13 mouse cellular contexts compared by ENCODE assay signal in the genomic region with DNA sequence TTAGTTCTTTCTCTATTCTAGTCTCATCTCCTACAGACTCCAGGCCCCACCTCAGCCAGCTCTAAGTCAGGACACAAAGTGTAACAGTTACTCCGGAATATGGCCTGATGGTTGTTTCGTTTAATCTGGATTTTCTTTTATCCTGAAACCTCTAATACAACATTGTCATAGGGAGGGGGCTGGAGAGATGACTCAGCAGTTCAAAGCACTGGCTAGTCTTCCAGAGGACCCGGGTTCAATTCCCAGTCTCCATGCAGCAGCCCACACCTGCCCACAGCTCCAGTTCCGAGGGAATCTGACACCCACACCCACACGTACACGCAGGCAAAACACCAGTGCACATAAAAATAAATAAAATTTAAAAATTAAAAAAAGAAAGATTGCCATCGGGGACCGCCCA. TPM values are rescaled to one million over a fixed set of nuclear protein-coding genes. Genes with fewer than 3 reads are reported as not detected.
A peak's percentile ranks its signal among the peaks of the same experiment; 100 is the strongest.
DNase-seq lines count a peak whose midpoint lies in the region; ATAC-seq and TF ChIP-seq lines count a peak whose summit lies in the region.
"Had no signal": no experiment of that assay in that cellular context is flagged by ENCODE, and none has a peak within 500 bp of the region (broad histone marks: within the 10 kb centered on the region; RNA-seq: fewer than 3 reads in every experiment).

No protein-coding gene starts in this region.

- H3K9me3 ChIP-seq in kidney, embryonic 15.5 days (replicated peaks): no peaks in the 10 kb centered on the region
- H3K9me3 ChIP-seq in embryonic facial prominence, embryonic 10.5 days: no peaks in the 10 kb centered on the region
- no peaks in the 10 kb centered on the region for H3K9me3 ChIP-seq in hindbrain, embryonic 13.5 days
- H3K9me3 ChIP-seq: hindbrain, embryonic 15.5 days had no signal

- no peak for DNase-seq in kidney, postnatal 14 days
- DNase-seq in embryonic facial prominence, embryonic 10.5 days (ENCODE audit: low spot score): no peak
- no peak for DNase-seq in cerebellum, postnatal 10 days
- no peak for DNase-seq in right cerebral cortex, postnatal 10 days (ENCODE audit: low spot score in 2 of 2)
- DNase-seq: cerebellum, adult 18-20 months; right cerebral cortex, adult 18-20 months had no signal

- H3K4me2 ChIP-seq in kidney, embryonic 15.5 days: no peak overlapping the region
- no peak overlapping the region for H3K4me2 ChIP-seq in hindbrain, embryonic 13.5 days

- peak overlapping the region; percentile 75; the same call in 1 of the 2 replicates for H3K27ac ChIP-seq in kidney, embryonic 15.5 days
- H3K27ac ChIP-seq in embryonic facial prominence, embryonic 10.5 days (replicated peaks): peak overlapping the region; percentile 93
- H3K27ac ChIP-seq in hindbrain, embryonic 13.5 days: peak overlapping the region; percentile 79
- H3K27ac ChIP-seq in olfactory bulb, adult 2 months (ENCODE audit: insufficient read depth, low read depth, low read length): peak overlapping the region; percentile 45; the same call in 1 of the 2 replicates
- H3K27ac ChIP-seq: macrophage had no signal

- H3K4me1 ChIP-seq in kidney, embryonic 15.5 days: peaks cover 36% of the 10 kb centered on the region
- H3K4me1 ChIP-seq in embryonic facial prominence, embryonic 10.5 days: peaks cover 81% of the 10 kb centered on the region
- H3K4me1 ChIP-seq in hindbrain, embryonic 13.5 days (replicated peaks): peaks cover 53% of the 10 kb centered on the region
- peaks cover 45% of the 10 kb centered on the region for H3K4me1 ChIP-seq in olfactory bulb, adult 2 months (ENCODE audit: control insufficient read depth, insufficient read depth, low read length)

- TF ChIP-seq POLR2A in olfactory bulb, adult 2 months (IDR thresholded peaks at IDR 0.05; ENCODE audit: insufficient read depth, low read depth, low read length): no peak

- WGBS in kidney, embryonic 15.5 days: 83% methylated on average over 8 of the region's 8 CpGs
- WGBS in embryonic facial prominence, embryonic 10.5 days: 91% methylated on average over 8 of the region's 8 CpGs
- 95% methylated on average over 8 of the region's 8 CpGs for WGBS in hindbrain, embryonic 13.5 days
- WGBS in olfactory bulb, adult 2 months: 81% methylated on average over 8 of the region's 8 CpGs

- ATAC-seq in kidney, embryonic 15.5 days (replicated peaks; ENCODE audit: low FRiP score): no peak
- no peak for ATAC-seq in hindbrain, embryonic 13.5 days (ENCODE audit: low FRiP score)

- H3K9ac ChIP-seq in kidney, embryonic 15.5 days: no peak overlapping the region
- no peak overlapping the region for H3K9ac ChIP-seq in hindbrain, embryonic 13.5 days
- H3K9ac ChIP-seq: hindbrain, embryonic 15.5 days had no signal

- H3K36me3 ChIP-seq in kidney, embryonic 15.5 days: no peaks in the 10 kb centered on the region
- no peaks in the 10 kb centered on the region for H3K36me3 ChIP-seq in embryonic facial prominence, embryonic 10.5 days (replicated peaks)
- no peaks in the 10 kb centered on the region for H3K36me3 ChIP-seq in hindbrain, embryonic 13.5 days
- H3K36me3 ChIP-seq: hindbrain, embryonic 15.5 days had no signal

- no peak for TF ChIP-seq CTCF in olfactory bulb, adult 2 months (IDR thresholded peaks at IDR 0.05; ENCODE audit: insufficient read depth, low read depth, low read length)

- peaks cover 2% of the 10 kb centered on the region; the same call in 1 of the 2 replicates for H3K27me3 ChIP-seq in kidney, embryonic 15.5 days
- 0 out of 2 replicates have a peak, but pooled peaks cover 4% of the 10 kb centered on the region for H3K27me3 ChIP-seq in embryonic facial prominence, embryonic 10.5 days (replicated peaks; ENCODE audit: low read depth, poor library complexity, severe bottlenecking)
- no peaks in the 10 kb centered on the region for H3K27me3 ChIP-seq in hindbrain, embryonic 13.5 days
- H3K27me3 ChIP-seq: hindbrain, embryonic 15.5 days had no signal

- H3K4me3 ChIP-seq in kidney, embryonic 15.5 days (replicated peaks): no peak overlapping the region
- no peak overlapping the region for H3K4me3 ChIP-seq in embryonic facial prominence, embryonic 10.5 days
- no peak overlapping the region for H3K4me3 ChIP-seq in hindbrain, embryonic 13.5 days
- no peak overlapping the region for H3K4me3 ChIP-seq in olfactory bulb, adult 2 months (ENCODE audit: insufficient read depth, low read depth, low read length)
- H3K4me3 ChIP-seq: hindbrain, embryonic 15.5 days had no signal

RNA-seq across cellular contexts. Expression of gene Apol7a, which starts 39.0 kb away (rescaled TPM):
- polyA plus RNA-seq in kidney, embryonic 15.5 days (2015; fragmentation: Nextera tagmentation; extraction: Ambion mirVana): 0.06 TPM in 1 of 2 replicates, not detected in the other
- not detected in 2 replicates for polyA plus RNA-seq in embryonic facial prominence, embryonic 10.5 days (2016; fragmentation: Nextera tagmentation; extraction: Ambion mirVana)
- polyA plus RNA-seq in hindbrain, embryonic 13.5 days (2015; fragmentation: Nextera tagmentation; extraction: Ambion mirVana): 0.08 TPM in 1 of 2 replicates, not detected in the other
- not detected in 2 replicates for polyA plus RNA-seq in olfactory bulb, adult 2 months (2012; ENCODE audit: insufficient read depth, insufficient read length, low replicate concordance, missing spikeins)
- polyA plus RNA-seq: hindbrain, embryonic 15.5 days; macrophage; neural tube, embryonic 11.5 days had no signal

RNA-seq across cellular contexts. Expression of gene Apol9a, which starts 51.0 kb away (rescaled TPM):
- polyA plus RNA-seq in kidney, embryonic 15.5 days (2015; fragmentation: Nextera tagmentation; extraction: Ambion mirVana): 0.17 TPM in 1 of 2 replicates, not detected in the other
- polyA plus RNA-seq in embryonic facial prominence, embryonic 10.5 days (2016; fragmentation: Nextera tagmentation; extraction: Ambion mirVana): not detected in 2 replicates
- not detected in 2 replicates for polyA plus RNA-seq in hindbrain, embryonic 13.5 days (2015; fragmentation: Nextera tagmentation; extraction: Ambion mirVana)
- not detected in 2 replicates for polyA plus RNA-seq in olfactory bulb, adult 2 months (2012; ENCODE audit: insufficient read depth, insufficient read length, low replicate concordance, missing spikeins)
- polyA plus RNA-seq: liver, embryonic 16.5 days; neural tube, embryonic 11.5 days had no signal

RNA-seq across cellular contexts. Expression of gene Rbfox2, which starts 53.1 kb away (rescaled TPM):
- polyA plus RNA-seq in kidney, embryonic 15.5 days (2015; fragmentation: Nextera tagmentation; extraction: Ambion mirVana): 41.6 and 47.7 TPM in 2 replicates
- polyA plus RNA-seq in embryonic facial prominence, embryonic 10.5 days (2016; fragmentation: Nextera tagmentation; extraction: Ambion mirVana): 60.7 and 61.9 TPM in 2 replicates
- 158 and 159 TPM in 2 replicates for polyA plus RNA-seq in hindbrain, embryonic 13.5 days (2015; fragmentation: Nextera tagmentation; extraction: Ambion mirVana)
- 46.1 TPM in 1 of 2 replicates, not detected in the other for polyA plus RNA-seq in olfactory bulb, adult 2 months (2012; ENCODE audit: insufficient read depth, insufficient read length, low replicate concordance, missing spikeins)
